Mouse (Mus musculus) midbrain, embryonic 11.5 days (tissue): ENCODE measurements at regions not wholly inside any gene's neighbourhood (a gene's known extent, or its start where the extent isn't known, plus 50 kb on each side); places are given as distances from the start of the nearest gene placed in this dataset.

Experiments
- ATAC-seq: fragments of 200-750 bp; cut with Nextera tagmentation; 2 replicates; pipeline ENCODE4 v1.8.0; 2017; ENCODE audit warnings: moderate TSS enrichment, moderate library complexity; ENCODE audit not compliant: low FRiP score
- DNase-seq: peaks from one replicate; pipeline ENCODE4 v3.0.0; 2015; ENCODE audit warnings: low spot score; ENCODE audit errors: missing footprints
- H3K27ac ChIP-seq: fragments of 300-500 bp; sonication (generic); 2 replicates; pipeline ENCODE4 v1.5.1; 2014; ENCODE audit warnings: low read depth, low read length
- H3K27me3 ChIP-seq: fragments of 300-500 bp; sonication (generic); 2 replicates; pipeline ENCODE4 v1.6.1; 2014; ENCODE audit warnings: mild to moderate bottlenecking, low read length, moderate library complexity, mixed read lengths; ENCODE audit not compliant: control insufficient read depth, insufficient read depth
- H3K36me3 ChIP-seq: fragments of 300-500 bp; sonication (generic); 2 replicates; pipeline ENCODE4 v1.6.1; 2014; ENCODE audit warnings: mild to moderate bottlenecking, low read length, moderate library complexity, mixed read lengths; ENCODE audit not compliant: control insufficient read depth, insufficient read depth
- H3K4me1 ChIP-seq: fragments of 300-500 bp; sonication (generic); 2 replicates; pipeline ENCODE4 v1.6.1; 2014; ENCODE audit warnings: low read length; ENCODE audit not compliant: control insufficient read depth, insufficient read depth
- H3K4me2 ChIP-seq: fragments of 300-500 bp; sonication (generic); 2 replicates; pipeline ENCODE4 v1.6.1; 2014; ENCODE audit warnings: mild to moderate bottlenecking, moderate library complexity
- H3K4me3 ChIP-seq: fragments of 300-500 bp; sonication (generic); 2 replicates; pipeline ENCODE4 v1.5.1; 2014; ENCODE audit warnings: low read depth, low read length
- H3K9ac ChIP-seq: fragments of 300-500 bp; sonication (generic); 2 replicates; pipeline ENCODE4 v1.6.1; 2014; ENCODE audit warnings: low read length
- H3K9me3 ChIP-seq: fragments of 300-500 bp; sonication (generic); 2 replicates; pipeline ENCODE4 v1.6.1; 2016; ENCODE audit warnings: low read length; ENCODE audit not compliant: control insufficient read depth
- WGBS: fragments of 180-500 bp; shearing (Covaris S2); extraction: QIAGEN DNeasy Blood & Tissue Kit; methylation state at CpG from one replicate; pipeline ENCODE4 v1.1.7; 2014; 5-methylcytosine and 5-hydroxymethylcytosine counted together

DNA sequence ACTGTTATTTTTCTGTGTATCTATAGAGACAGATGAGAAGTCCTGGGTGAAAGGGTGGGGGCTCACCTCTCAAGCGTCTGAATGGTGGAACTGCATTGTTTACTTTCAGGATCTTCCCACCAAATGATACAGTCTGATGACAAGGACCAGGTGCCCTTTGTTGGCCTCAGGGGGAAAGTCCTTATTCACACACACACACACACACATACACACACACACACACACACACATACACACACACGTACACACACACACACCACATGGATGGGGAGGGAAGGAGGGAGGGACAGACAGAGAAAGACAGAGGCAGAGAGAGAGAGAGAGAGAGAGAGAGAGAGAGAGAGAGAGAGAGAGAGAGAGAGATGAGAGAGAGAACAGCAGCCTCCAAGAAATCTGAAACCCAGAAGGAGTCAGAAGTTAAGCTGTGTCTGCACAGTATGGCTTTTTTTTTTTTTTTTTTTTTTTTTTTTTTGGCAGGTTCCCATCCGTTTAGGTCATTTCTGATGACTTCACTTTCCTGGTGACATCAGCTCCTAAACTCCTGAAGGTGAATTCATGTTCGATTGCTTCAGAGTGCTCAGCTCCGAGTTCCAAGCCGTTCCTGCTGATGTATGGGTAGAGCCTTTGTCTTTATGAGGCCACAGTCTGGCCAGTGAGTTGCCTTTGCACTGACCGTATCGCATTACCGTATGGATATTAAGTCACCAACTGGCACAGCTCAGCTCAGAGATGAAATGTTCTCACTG, 273.4 kb downstream of the Kcnrg start:
- Histone ChIP-seq H3K4me3 (no peak overlapping the region), H3K9ac (no peak overlapping the region), H3K4me2 (no peak overlapping the region), H3K36me3 (no peaks in the 10 kb centered on the region), H3K27ac (no peak overlapping the region), H3K9me3 (no peaks in the 10 kb centered on the region), H3K27me3 (no peaks in the 10 kb centered on the region), H3K4me1 (no peaks in the 10 kb centered on the region)
- DNase-seq (peak; percentile 45), ATAC-seq (no peak)
- WGBS = 68% methylated on average over 9 of the region's 9 CpGs

DNA sequence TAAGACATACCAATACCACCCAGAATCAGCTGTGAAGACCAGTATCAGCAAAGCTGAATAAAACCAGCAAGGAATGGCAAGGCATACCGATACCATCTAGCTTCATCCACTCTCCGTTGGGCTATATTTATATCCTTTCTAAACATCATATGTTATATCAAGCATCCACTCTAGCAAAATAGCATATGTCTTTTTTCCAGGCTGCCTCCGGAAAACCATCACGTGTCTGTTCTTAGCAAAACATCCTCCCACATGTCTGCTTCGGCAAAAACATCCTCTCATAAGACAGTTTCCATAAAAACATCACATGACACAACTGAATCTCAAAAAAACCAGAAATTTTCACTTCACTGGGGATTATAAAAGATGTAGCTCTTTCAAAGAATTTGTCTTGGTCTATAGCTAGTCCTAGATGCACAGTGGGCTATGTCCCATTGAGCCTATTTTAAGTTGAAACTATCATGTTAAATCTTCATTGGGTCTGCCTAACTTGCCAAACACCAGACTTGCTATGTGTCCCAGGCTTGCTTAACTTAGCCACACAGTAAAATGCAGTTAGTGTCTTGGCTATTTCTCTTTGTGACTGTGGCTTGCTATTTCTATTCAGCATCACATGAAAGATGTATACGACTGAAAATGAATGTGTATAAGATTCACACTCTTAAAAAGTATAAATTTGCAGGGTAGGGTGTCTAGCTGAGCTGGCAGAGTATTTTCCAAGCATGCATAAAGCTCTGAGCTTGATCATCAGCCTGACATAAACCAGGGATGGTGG, 278.2 kb downstream of the Kcnrg start:
- no peak overlapping the region for H3K4me2 ChIP-seq
- H3K9ac ChIP-seq = no peak overlapping the region
- no peak overlapping the region for H3K4me3 ChIP-seq
- H3K27me3 ChIP-seq = no peaks in the 10 kb centered on the region
- no peak for ATAC-seq
- H3K27ac ChIP-seq = no peak overlapping the region
- no peaks in the 10 kb centered on the region for H3K36me3 ChIP-seq
- DNase-seq = no peak
- H3K4me1 ChIP-seq = no peaks in the 10 kb centered on the region
- WGBS = 90% methylated on average over 6 of the region's 6 CpGs
- H3K9me3 ChIP-seq = no peaks in the 10 kb centered on the region

DNA sequence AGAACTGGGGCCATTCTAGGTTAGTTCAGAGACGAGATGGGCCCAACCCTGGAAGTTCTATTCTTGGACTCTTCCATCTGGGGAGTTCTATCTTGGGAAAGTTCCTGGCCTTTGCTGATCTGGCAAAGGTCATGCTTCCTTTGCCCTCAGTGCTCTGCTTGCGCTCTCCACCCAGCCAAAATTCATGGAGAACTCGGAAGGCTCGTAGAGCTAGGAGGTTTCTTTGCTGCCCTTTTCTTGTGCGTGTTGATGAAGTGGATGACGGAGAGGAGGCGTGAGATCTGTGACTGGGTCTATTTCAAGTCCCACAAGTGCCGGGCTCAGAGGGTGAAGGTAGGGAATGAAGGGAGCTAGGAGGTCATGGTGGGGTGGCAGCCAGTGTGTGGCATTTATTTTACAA, 282.4 kb downstream of the Kcnrg start:
- Histone ChIP-seq H3K9ac (no peak overlapping the region), H3K4me1 (no peaks in the 10 kb centered on the region), H3K4me2 (no peak overlapping the region), H3K27me3 (no peaks in the 10 kb centered on the region), H3K9me3 (no peaks in the 10 kb centered on the region), H3K36me3 (no peaks in the 10 kb centered on the region), H3K27ac (no peak overlapping the region), H3K4me3 (no peak overlapping the region)
- DNase-seq (no peak), ATAC-seq (no peak)
- WGBS = 91% methylated on average over 8 of the region's 8 CpGs

DNA sequence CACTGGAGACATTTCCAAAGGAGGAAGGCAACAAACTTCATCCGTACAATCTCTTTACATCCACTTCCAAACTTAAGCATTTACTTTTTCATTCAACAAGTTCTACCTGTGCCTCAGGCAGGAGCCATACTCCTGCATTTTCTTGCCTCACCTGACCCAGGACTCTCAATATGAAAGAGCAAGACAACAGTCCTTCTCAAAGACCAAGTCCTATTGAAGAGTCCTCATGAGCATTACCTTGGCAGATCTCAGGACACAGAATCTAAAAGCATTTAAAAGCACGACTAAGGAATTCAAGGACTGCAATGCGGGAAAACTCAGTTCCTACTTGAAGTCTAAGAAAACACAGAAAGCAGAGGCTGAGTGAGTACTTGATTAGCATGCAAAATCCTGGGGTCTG, 286.5 kb downstream of the Kcnrg start:
- H3K9me3 ChIP-seq = no peaks in the 10 kb centered on the region
- H3K4me1 ChIP-seq = no peaks in the 10 kb centered on the region
- no peaks in the 10 kb centered on the region for H3K36me3 ChIP-seq
- H3K4me2 ChIP-seq = no peak overlapping the region
- DNase-seq = no peak
- 81% methylated on average over 3 of the region's 3 CpGs for WGBS
- no peaks in the 10 kb centered on the region for H3K27me3 ChIP-seq
- ATAC-seq = no peak
- no peak overlapping the region for H3K9ac ChIP-seq
- no peak overlapping the region for H3K4me3 ChIP-seq
- no peak overlapping the region for H3K27ac ChIP-seq

DNA sequence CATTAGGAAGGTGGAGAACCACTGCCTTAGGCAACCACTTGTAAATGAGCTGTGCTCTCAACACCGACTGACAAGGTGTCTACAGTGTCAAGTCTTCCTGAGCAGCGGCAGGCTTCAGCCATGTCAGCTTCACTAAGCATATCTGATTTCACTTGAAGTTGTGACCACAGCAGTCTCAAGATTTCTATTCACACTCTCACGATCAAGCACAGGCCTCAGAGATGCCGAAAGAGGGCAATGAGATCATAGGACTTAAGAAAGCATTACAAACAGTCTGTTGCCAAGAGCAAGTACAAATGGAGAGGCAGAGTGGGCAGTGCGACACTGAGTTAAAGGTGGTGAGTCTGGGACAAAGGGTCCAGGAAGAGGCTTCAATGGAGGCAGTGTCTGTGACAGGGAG, 289.6 kb downstream of the Kcnrg start:
- H3K9ac ChIP-seq = no peak overlapping the region
- H3K4me3 ChIP-seq = no peak overlapping the region
- ATAC-seq (no peak), DNase-seq (no peak)
- H3K4me2 ChIP-seq = no peak overlapping the region
- no peaks in the 10 kb centered on the region for H3K4me1 ChIP-seq
- no peaks in the 10 kb centered on the region for H3K36me3 ChIP-seq
- no peaks in the 10 kb centered on the region; the same call in 1 of the 2 replicates for H3K9me3 ChIP-seq
- no peaks in the 10 kb centered on the region for H3K27me3 ChIP-seq
- H3K27ac ChIP-seq = no peak overlapping the region
- 89% methylated on average over 5 of the region's 5 CpGs for WGBS

DNA sequence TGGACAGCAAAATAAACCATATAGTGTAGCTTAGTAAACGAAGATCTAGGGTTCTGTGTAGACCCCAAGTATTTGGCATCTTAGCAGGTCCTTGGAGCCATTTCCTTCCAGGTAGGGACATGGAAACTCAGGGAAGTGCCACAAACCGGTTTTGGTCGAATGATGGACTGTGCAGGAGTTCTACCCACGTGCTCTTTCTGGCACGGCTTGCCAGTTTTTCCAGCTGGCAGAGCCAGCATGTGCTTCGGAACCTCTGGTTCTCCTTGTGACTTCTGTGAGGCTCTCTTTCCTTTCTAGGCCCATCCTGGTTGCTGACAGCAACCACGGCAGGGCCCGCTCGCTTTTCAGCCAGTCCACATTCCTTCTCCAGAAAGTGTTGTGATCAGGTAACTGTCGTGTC, 291.4 kb downstream of the Kcnrg start:
- Histone ChIP-seq H3K27ac (no peak overlapping the region), H3K36me3 (no peaks in the 10 kb centered on the region), H3K9ac (no peak overlapping the region), H3K4me3 (no peak overlapping the region), H3K9me3 (no peaks in the 10 kb centered on the region; the same call in 1 of the 2 replicates), H3K27me3 (no peaks in the 10 kb centered on the region), H3K4me1 (no peaks in the 10 kb centered on the region), H3K4me2 (no peak overlapping the region)
- ATAC-seq (no peak), DNase-seq (no peak)
- 87% methylated on average over 10 of the region's 10 CpGs for WGBS

DNA sequence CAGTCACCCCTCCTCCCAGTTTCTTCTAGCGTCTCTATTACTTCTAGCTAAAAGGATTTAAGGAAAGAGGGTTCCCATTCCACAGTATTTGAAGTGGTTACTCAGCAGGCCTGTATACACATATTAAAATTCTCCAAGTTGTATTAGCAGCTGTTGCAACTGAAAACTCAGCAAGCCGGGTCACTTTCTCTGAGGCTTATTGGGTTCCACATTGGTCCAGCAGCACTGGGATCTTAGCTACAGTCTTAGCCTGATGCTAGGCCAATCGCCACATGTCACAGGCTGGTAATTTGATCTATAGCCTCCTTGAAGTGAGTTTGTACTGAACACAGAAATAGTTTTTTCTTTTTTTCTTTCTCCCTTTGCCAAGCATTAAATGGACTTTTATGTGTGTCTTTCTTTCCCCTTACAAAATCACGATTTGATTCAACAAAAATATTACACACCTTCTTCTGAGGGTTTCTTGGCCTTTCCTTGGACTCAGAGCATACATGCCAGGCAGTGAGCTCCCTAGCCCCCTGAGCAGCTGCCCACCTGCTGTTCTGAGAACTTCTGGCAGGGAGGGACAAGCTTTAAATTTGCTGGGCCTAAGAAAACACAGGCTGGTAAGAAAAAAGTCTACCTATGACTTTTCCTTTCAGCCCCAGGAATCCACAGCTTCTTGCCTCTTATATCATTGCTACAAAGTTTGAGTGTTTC, 297.3 kb downstream of the Kcnrg start:
- DNase-seq (no peak), ATAC-seq (no peak)
- no peak overlapping the region for H3K9ac ChIP-seq
- 71% methylated on average over 4 of the region's 4 CpGs for WGBS
- no peak overlapping the region for H3K4me3 ChIP-seq
- no peaks in the 10 kb centered on the region for H3K4me1 ChIP-seq
- H3K4me2 ChIP-seq = no peak overlapping the region
- H3K36me3 ChIP-seq = no peaks in the 10 kb centered on the region
- H3K27ac ChIP-seq = no peak overlapping the region
- H3K9me3 ChIP-seq = no peaks in the 10 kb centered on the region; the same call in 1 of the 2 replicates
- H3K27me3 ChIP-seq = no peaks in the 10 kb centered on the region

DNA sequence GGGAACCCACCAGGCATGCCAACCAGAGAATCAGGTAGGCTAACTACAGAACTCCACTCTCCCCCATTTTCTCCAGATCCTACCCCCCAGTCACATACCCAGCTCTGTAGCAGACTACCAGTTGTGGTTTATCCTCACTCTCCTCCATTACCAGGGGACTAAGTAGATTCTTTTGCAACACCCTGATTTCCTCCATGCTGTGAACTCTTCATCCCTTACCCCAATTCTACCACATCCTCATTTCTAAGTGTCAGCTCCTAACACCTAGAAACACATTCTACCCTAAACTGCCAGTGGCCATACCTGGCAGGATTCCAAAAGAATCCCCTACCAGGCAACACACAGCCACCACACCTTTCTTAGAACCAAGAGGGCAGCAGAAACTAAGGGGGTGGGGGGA, 310.9 kb downstream of the Kcnrg start:
- no peaks in the 10 kb centered on the region for H3K36me3 ChIP-seq
- no peak overlapping the region for H3K27ac ChIP-seq
- H3K9ac ChIP-seq = no peak overlapping the region
- no peaks in the 10 kb centered on the region for H3K27me3 ChIP-seq
- no peak for ATAC-seq
- DNase-seq = no peak
- H3K4me2 ChIP-seq = no peak overlapping the region
- H3K4me1 ChIP-seq = no peaks in the 10 kb centered on the region
- no peak overlapping the region for H3K4me3 ChIP-seq
- no peaks in the 10 kb centered on the region for H3K9me3 ChIP-seq

DNA sequence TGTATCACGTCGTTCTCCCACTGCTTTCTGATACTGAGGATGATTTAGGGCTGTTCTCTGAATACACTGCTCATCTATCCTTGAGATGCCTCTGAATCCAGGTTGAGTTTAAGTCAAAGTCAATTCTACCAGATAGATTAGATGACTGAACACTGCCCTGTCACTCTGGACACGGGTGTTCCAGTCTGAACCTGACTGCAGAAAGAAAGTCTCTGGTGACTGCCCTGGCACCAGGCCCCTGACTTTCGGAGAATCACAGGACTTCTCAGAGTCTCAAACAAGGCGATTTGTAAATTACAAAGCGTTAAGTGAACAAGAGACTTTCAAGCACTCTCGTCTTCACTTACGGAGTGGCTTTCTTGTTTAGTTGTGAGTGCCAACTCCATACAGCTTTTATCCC, 324.6 kb downstream of the Kcnrg start:
- no peaks in the 10 kb centered on the region for H3K27me3 ChIP-seq
- H3K27ac ChIP-seq = no peak overlapping the region
- 92% methylated on average over 8 of the region's 8 CpGs for WGBS
- H3K4me1 ChIP-seq = no peaks in the 10 kb centered on the region
- no peak for ATAC-seq
- no peak overlapping the region for H3K4me2 ChIP-seq
- DNase-seq = no peak
- H3K4me3 ChIP-seq = no peak overlapping the region
- no peak overlapping the region for H3K9ac ChIP-seq
- no peaks in the 10 kb centered on the region for H3K36me3 ChIP-seq
- no peaks in the 10 kb centered on the region for H3K9me3 ChIP-seq
